Mouse (Mus musculus): ENCODE results near the gene Ccnl2. TPM values are rescaled to one million over a fixed set of nuclear protein-coding genes. Genes with fewer than 3 reads are reported as not detected.

Gene Ccnl2
- polyA plus RNA-seq, 1 experiment from 2014 or later: 166 TPM

GRCm38 (mm10) chr4:155793730-155794129, 18.6 kb upstream of the Ccnl2 start:
- peaks cover 10% of the 10 kb centered on the region for H3K27me3 ChIP-seq
- no peaks in the 10 kb centered on the region for H3K36me3 ChIP-seq (ENCODE audit: poor library complexity, severe bottlenecking)
- H3K4me1 ChIP-seq: no peaks in the 10 kb centered on the region
- no peak overlapping the region for H3K4me3 ChIP-seq
- no peak overlapping the region for H3K27ac ChIP-seq
- H3K4me2 ChIP-seq: no peak overlapping the region
- ATAC-seq: no peak
- H3K9ac ChIP-seq: no peak overlapping the region
- H3K9me3 ChIP-seq (replicated peaks): no peaks in the 10 kb centered on the region
- WGBS: 79% methylated on average over 2 of the region's 2 CpGs

- WGBS: 100% methylated on average over 1 of the region's 1 CpGs
- Histone ChIP-seq H3K4me3 (no peak overlapping the region), H3K9me3 (replicated peaks) (no peaks in the 10 kb centered on the region), H3K4me2 (no peak overlapping the region), H3K27me3 (no peaks in the 10 kb centered on the region), H3K9ac (no peak overlapping the region), H3K4me1 (peaks cover 23% of the 10 kb centered on the region), H3K27ac (no peak overlapping the region), H3K36me3 (ENCODE audit: poor library complexity, severe bottlenecking) (peaks cover 7% of the 10 kb centered on the region; the same call in 1 of the 2 replicates)
- no peak for ATAC-seq
These were observed 10.2 kb upstream of the Ccnl2 start for GRCm38 (mm10) chr4:155802075-155802474.

DNA sequence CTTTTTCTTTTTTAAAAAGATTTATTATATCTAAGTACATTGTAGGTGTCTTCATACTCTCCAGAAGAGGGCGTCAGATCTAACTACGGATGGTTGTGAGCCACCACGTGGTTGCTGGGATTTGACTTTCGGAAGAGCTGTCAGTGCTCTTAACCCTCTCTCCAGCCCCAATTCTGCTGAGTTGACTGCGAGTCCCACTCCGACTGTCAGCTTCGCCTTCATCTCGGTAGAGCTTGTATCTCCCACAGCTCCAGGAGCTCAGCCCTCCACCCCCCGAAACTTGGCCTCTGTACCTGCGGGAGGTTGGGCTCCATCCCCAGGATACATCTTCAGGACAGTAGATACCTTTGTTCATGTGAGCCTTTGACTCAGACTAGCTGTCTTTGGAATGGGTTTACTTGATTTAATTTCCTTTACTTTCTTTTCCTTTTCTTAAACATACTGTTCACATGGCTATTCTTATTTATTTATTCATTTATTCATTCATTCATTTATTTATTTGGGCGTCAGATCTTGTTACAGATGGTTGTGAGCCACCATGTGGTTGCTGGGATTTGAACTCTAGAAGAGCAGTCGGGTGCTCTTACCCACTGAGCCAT, 9.4 kb upstream of the Ccnl2 start, which contains the start of gene Mrpl20:
Gene Mrpl20 (plus strand): TSS at position 138 of the 599 bp plus-strand sequence.
- peaks cover 23% of the 10 kb centered on the region for H3K4me1 ChIP-seq
- no peaks in the 10 kb centered on the region for H3K9me3 ChIP-seq (replicated peaks)
- H3K36me3 ChIP-seq (ENCODE audit: poor library complexity, severe bottlenecking): peaks cover 14% of the 10 kb centered on the region
- H3K27me3 ChIP-seq: no peaks in the 10 kb centered on the region
- peak within 1 kb of the TSS; percentile 87 for H3K9ac ChIP-seq
- WGBS: 9% methylated on average over 12 of the region's 12 CpGs
- peak within 1 kb of the TSS; percentile 88 for H3K4me2 ChIP-seq
- ATAC-seq: peak; percentile 28; the same call in 1 of the 2 replicates
- H3K4me3 ChIP-seq: peak within 1 kb of the TSS; percentile 89
- H3K27ac ChIP-seq: peak within 1 kb of the TSS; percentile 42; the same call in 1 of the 2 replicates

DNA sequence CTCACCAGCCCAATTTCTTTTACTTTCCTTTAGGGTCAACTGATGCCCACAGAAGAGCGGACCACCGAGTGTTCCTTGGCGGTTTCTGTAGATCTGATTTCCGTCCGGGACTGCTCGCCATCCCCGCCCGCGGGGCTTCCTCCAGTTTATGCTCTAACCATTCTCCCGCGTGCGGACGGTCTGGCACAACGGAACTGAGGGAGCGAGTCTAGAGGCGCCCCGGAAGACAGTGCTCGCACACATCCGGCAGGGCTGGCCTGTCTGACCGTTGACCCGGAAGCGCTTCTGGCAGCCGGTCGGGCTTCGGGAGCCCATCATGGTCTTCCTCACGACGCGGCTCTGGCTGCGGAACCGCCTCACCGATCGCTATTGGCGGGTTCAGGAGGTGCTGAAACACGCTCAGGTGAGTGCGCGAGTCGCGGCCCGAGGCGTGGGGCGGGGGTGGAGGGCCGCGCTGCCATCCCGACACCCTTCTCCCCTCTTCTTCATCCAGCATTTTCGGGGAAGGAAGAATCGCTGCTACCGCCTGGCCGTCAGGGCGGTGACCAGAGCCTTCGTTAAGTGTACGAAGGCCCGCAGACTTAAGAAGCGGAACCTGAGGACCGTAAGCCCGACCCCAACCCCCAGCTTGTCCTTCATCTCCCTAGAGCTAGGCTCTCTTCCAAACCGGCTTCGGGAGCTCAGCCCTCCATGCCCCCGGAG, 8.8 kb upstream of the Ccnl2 start:
- peak overlapping the region; percentile 42; the same call in 1 of the 2 replicates for H3K27ac ChIP-seq
- H3K4me2 ChIP-seq: peak overlapping the region; percentile 88
- WGBS: under 1% methylated on average over 58 of the region's 58 CpGs
- peaks cover 23% of the 10 kb centered on the region for H3K4me1 ChIP-seq
- ATAC-seq: peak; percentile 99
- H3K4me3 ChIP-seq: peak overlapping the region; percentile 89
- H3K9ac ChIP-seq: peak overlapping the region; percentile 87
- H3K27me3 ChIP-seq: no peaks in the 10 kb centered on the region
- H3K9me3 ChIP-seq (replicated peaks): no peaks in the 10 kb centered on the region
- peaks cover 20% of the 10 kb centered on the region for H3K36me3 ChIP-seq (ENCODE audit: poor library complexity, severe bottlenecking)

DNA sequence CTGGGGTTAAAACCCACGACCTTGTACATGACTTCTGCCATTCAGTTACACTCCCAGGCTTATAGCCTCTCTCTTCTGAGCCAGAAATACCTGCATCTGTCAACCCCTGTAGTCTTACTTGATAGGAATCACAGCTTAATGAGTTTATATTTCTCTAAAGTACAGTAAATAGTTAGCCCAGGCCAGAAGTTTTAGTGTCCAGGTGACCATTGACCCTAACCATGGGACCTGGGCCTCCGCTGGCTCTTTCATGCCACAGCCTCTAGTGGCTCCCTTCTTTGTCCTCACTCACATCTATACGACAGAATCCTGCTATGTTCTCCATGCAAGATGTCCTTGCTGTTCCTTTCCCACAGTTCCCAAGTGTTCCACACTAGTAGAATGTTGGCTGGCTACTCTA, 4.4 kb upstream of the Ccnl2 start:
- Histone ChIP-seq H3K27me3 (no peaks in the 10 kb centered on the region), H3K36me3 (ENCODE audit: poor library complexity, severe bottlenecking) (peaks cover 49% of the 10 kb centered on the region), H3K4me2 (no peak overlapping the region), H3K9me3 (replicated peaks) (no peaks in the 10 kb centered on the region), H3K4me1 (peaks cover 29% of the 10 kb centered on the region), H3K9ac (no peak overlapping the region), H3K4me3 (no peak overlapping the region), H3K27ac (no peak overlapping the region)
- no peak for ATAC-seq
- 86% methylated on average over 3 of the region's 3 CpGs for WGBS

DNA sequence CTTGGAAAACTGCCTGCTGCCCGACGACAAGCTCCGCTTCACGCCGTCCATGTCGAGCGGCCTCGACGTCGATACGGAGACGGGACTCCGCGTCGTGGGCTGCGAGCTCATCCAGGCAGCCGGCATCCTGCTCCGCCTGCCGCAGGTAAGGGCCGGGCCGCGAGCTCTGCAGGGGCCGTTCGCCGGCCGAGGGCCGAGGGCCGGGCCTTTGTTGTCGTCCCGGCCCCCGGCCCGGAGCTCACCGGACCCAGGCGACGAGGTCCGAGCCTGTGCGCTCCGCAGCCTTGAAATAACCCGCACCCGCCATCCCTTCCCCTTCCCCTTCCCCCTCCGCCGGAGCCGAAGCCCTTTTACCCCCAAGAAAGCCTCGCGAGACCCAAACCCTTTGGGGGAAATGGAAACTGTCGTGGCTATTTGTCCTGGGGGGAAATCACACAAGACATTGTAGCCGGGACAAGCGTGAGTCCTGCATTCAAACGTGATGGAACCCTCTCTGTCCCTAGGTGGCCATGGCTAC, 434 bp downstream of the Ccnl2 start:
- peaks cover 77% of the 10 kb centered on the region for H3K36me3 ChIP-seq (ENCODE audit: poor library complexity, severe bottlenecking)
- no peaks in the 10 kb centered on the region for H3K9me3 ChIP-seq (replicated peaks)
- peak overlapping the region; percentile 82 for H3K27ac ChIP-seq

GRCm38 (mm10) chr4:155817533-155817932, 5.2 kb downstream of the Ccnl2 start:
- H3K36me3 ChIP-seq (ENCODE audit: poor library complexity, severe bottlenecking): peaks cover 86% of the 10 kb centered on the region
- peaks cover 19% of the 10 kb centered on the region for H3K4me1 ChIP-seq
- no peak overlapping the region for H3K9ac ChIP-seq
- WGBS: 74% methylated on average over 4 of the region's 4 CpGs
- H3K4me3 ChIP-seq: no peak overlapping the region
- H3K9me3 ChIP-seq (replicated peaks): no peaks in the 10 kb centered on the region
- no peaks in the 10 kb centered on the region for H3K27me3 ChIP-seq
- no peak for ATAC-seq
- no peak overlapping the region for H3K4me2 ChIP-seq
- H3K27ac ChIP-seq: no peak overlapping the region

More for the DNA sequence above, 434 bp downstream of the Ccnl2 start:
- Histone ChIP-seq H3K4me3 (peak overlapping the region; percentile 100), H3K27me3 (no peaks in the 10 kb centered on the region), H3K4me1 (peaks cover 28% of the 10 kb centered on the region), H3K4me2 (peak overlapping the region; percentile 73), H3K9ac (peak overlapping the region; percentile 99)
- ATAC-seq: peak; percentile 17
- WGBS: under 1% methylated on average over 42 of the region's 49 CpGs

DNA sequence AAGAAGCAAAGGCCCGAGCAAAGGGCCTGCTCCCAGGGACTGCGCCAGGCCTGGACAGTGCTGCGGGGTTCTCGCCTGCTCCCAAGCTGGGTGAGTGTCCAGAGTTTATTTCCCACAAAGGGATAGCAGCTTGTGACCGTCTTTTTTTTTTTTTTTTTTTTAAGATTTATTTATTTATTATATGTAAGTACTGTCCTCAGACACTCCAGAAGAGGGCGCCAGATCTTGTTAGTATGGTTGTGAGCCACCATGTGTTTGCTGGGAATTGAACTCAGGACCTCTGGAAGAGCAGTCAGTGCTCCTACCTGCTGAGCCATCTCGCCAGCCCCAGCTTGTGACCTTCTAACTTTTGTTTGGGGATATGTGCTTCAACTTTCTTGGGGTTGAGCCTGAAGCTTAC, 8.7 kb downstream of the Ccnl2 start:
- Histone ChIP-seq H3K36me3 (ENCODE audit: poor library complexity, severe bottlenecking) (peaks cover 95% of the 10 kb centered on the region), H3K27me3 (no peaks in the 10 kb centered on the region), H3K4me2 (no peak overlapping the region), H3K9me3 (replicated peaks) (no peaks in the 10 kb centered on the region), H3K27ac (no peak overlapping the region), H3K4me1 (no peaks in the 10 kb centered on the region), H3K9ac (no peak overlapping the region), H3K4me3 (no peak overlapping the region)
- 83% methylated on average over 7 of the region's 7 CpGs for WGBS
- ATAC-seq: no peak

GRCm38 (mm10) chr4:155823443-155823842, 11.2 kb downstream of the Ccnl2 start:
- Histone ChIP-seq H3K27ac (no peak overlapping the region), H3K4me3 (no peak overlapping the region), H3K36me3 (ENCODE audit: poor library complexity, severe bottlenecking) (peaks cover 94% of the 10 kb centered on the region), H3K9ac (no peak overlapping the region), H3K4me1 (no peaks in the 10 kb centered on the region), H3K9me3 (replicated peaks) (no peaks in the 10 kb centered on the region), H3K4me2 (no peak overlapping the region), H3K27me3 (no peaks in the 10 kb centered on the region)
- WGBS: 96% methylated on average over 16 of the region's 16 CpGs
- no peak for ATAC-seq

GRCm38 (mm10) chr4:155829866-155830265, 17.6 kb downstream of the Ccnl2 start:
- Histone ChIP-seq H3K9me3 (replicated peaks) (no peaks in the 10 kb centered on the region), H3K36me3 (ENCODE audit: poor library complexity, severe bottlenecking) (peaks cover 48% of the 10 kb centered on the region), H3K4me3 (no peak overlapping the region), H3K9ac (no peak overlapping the region), H3K27me3 (no peaks in the 10 kb centered on the region), H3K4me2 (no peak overlapping the region), H3K27ac (no peak overlapping the region), H3K4me1 (peaks cover 25% of the 10 kb centered on the region)
- WGBS: 96% methylated on average over 4 of the region's 4 CpGs
- no peak for ATAC-seq

- Histone ChIP-seq H3K27me3 (no peaks in the 10 kb centered on the region), H3K36me3 (ENCODE audit: poor library complexity, severe bottlenecking) (peaks cover 41% of the 10 kb centered on the region), H3K4me3 (peak overlapping the region; percentile 91), H3K9ac (no peak overlapping the region), H3K4me1 (peaks cover 25% of the 10 kb centered on the region), H3K27ac (0 out of 2 replicates have a peak overlapping the region, but pooled peaks have one; percentile 27), H3K4me2 (peak overlapping the region; percentile 99), H3K9me3 (replicated peaks) (no peaks in the 10 kb centered on the region)
- 51% methylated on average over 8 of the region's 8 CpGs for WGBS
- ATAC-seq: no peak
These were observed 18.3 kb downstream of the Ccnl2 start for GRCm38 (mm10) chr4:155830596-155830995.

GRCm38 (mm10) chr4:155831205-155831766, 19.0 kb downstream of the Ccnl2 start, which contains the start of gene Aurkaip1:
Gene Aurkaip1, plus strand, starts transcription at chr4:155831272.
- Histone ChIP-seq H3K9ac (peak within 1 kb of the TSS; percentile 93), H3K4me1 (peaks cover 25% of the 10 kb centered on the region), H3K4me2 (peak within 1 kb of the TSS; percentile 99), H3K4me3 (peak within 1 kb of the TSS; percentile 91), H3K36me3 (ENCODE audit: poor library complexity, severe bottlenecking) (peaks cover 37% of the 10 kb centered on the region), H3K27ac (peak within 1 kb of the TSS; percentile 89), H3K27me3 (no peaks in the 10 kb centered on the region), H3K9me3 (replicated peaks) (no peaks in the 10 kb centered on the region)
- ATAC-seq: peak; percentile 95
- WGBS: under 1% methylated on average over 49 of the region's 49 CpGs
